Mouse (Mus musculus) CD4-positive helper T cell, adult 2 months (primary cell): ENCODE results near the gene Cs.
A peak's percentile ranks its signal among the peaks of the same experiment; 100 is the strongest.
"Not testable (repeated sequence)": the region's sequence is repeated elsewhere in the genome, so short reads cannot be mapped to it uniquely, and the experiment has no call there.

Source experiments
- DNase-seq: peaks from one replicate; pipeline ENCODE4 v3.0.0-alpha.2; 2012; ENCODE audit warnings: low read depth, missing footprints, low spot score

Gene Cs

GRCm38 (mm10) chr10:128332358-128333249 is 4.9 kb upstream of the Cs start:
- DNase-seq, result not testable (repeated sequence)

DNA sequence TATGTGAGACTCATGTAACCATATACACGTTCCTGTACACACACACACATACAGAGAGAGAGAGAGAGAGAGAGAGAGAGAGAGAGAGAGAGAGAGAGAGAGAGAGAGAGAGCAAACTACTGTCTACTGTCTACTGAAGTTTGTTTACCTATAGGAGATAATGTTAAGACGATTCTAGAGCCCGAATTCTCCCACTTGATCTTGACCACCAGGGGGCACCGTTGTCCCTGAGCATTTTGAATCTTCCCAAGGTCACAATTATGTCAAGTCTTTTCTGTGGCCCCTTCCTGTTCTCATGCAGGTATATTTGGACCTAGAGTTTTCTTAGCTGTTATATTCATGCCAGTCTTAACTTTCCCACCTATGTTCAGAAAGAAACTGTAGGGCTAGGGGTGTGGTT is 2.0 kb upstream of the Cs start:
- peak; percentile 85 for DNase-seq

DNA sequence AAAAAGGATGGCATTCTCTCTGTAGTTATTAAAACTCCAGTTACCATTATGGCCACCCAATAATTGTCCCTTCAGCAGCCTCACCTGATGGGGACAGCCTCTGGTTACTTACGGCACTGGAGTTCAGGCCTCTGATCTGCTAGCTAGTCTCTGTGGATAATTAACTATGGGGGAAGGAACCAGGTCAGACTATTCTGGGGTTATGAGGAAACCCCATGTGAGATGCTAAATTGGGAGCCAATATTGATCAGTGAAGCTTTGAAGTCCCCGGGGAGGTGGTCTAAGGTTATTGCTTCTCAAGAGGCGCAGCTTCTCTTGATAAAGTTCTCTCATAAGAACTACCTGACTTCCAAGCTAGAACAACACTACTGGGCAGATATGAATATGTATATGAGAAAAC is 1.3 kb upstream of the Cs start:
- DNase-seq, result no peak

DNA sequence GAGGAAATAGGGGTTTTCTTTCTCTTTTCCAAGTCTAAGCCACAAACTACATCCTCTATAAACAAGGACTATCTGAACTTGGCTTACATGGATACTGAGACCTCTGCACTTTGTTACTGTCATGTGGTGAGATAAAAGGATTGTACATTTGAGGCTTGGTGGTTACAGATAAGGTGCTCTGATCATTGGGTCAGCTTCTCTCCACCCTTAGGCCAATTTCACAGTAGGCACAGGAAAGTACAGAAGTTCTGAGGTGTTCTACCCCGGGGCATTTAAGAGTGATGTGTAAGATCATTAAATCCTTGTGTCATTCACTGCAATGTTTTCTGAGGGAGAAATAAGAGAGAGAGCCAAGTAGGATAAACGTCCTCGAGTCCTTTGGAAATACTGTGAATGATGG is 937 bp upstream of the Cs start:
- DNase-seq, result no peak

- peak; percentile 23 for DNase-seq
Observed at GRCm38 (mm10) chr10:128338415-128338814, 881 bp downstream of the Cs start.

DNA sequence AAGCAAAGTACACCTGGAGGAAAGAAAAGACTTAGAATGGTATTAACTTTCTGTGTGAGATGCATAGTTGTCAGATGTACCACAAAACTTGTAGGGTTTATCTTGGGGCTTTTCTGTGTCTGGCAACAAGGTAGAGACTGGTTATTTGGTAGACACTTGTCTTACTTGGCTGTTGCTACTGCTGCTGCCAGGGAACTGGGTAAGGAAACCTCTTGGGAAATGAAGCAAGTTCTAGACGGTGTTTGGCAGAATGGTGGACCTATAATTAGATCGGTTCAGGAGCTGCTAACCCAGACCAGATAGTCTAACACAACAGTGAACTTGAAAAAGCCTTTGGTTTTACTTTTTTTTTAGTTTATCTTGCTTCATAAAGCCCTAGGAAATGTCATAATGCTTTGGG is 1.4 kb downstream of the Cs start:
- DNase-seq, result no peak

GRCm38 (mm10) chr10:128340257-128340656 is 2.7 kb downstream of the Cs start:
- DNase-seq, result peak; percentile 40

DNA sequence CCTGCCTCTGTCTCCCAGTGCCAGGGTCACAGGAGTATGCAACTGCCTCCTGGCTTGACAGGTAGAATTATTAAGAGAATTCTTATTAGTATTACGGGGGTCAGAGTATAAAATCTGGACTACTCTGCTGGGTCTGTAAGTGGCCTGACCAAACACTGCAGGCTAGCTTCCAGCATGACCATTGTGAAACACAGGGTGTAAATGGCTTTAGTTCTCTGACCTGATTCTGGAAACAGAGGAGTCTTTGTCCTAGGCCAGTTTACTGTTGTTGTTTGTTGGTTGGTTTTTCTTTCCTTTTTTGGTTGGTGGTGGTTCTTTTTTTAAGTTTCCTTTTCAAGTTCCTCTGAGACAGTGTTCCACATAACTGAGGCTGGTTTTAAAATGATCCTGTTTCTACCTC is 5.9 kb downstream of the Cs start:
- no peak for DNase-seq

- DNase-seq, result peak; percentile 92
Observed at GRCm38 (mm10) chr10:128344568-128345275, 7.2 kb downstream of the Cs start.

- no peak for DNase-seq
Observed at GRCm38 (mm10) chr10:128347541-128347940, 10.0 kb downstream of the Cs start.

- DNase-seq, result peak; percentile 64
Observed at GRCm38 (mm10) chr10:128358796-128359195, 21.3 kb downstream of the Cs start.

DNA sequence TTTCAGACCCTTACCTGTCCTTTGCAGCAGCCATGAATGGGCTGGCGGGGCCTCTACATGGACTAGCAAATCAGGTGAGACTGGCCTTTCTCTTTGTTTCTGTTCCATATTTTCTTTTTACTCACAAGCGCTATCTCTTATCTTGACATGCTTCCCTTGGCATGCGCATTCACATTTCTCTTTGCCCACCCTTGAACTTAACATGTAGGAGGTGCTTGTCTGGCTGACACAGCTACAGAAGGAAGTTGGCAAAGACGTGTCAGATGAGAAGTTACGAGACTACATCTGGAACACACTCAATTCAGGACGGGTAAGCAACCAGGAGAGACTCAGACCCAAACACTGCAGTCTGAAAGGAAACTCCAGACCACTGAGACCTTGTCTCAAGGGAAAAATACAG is 21.7 kb downstream of the Cs start:
- no peak for DNase-seq

- DNase-seq, result no peak
Observed at GRCm38 (mm10) chr10:128361836-128362235, 24.3 kb downstream of the Cs start.

GRCm38 (mm10) chr10:128362568-128362967 is 25.0 kb downstream of the Cs start:
- no peak for DNase-seq

- DNase-seq, result peak; percentile 47
Observed at GRCm38 (mm10) chr10:128367899-128368401, 30.4 kb downstream of the Cs start.

DNA sequence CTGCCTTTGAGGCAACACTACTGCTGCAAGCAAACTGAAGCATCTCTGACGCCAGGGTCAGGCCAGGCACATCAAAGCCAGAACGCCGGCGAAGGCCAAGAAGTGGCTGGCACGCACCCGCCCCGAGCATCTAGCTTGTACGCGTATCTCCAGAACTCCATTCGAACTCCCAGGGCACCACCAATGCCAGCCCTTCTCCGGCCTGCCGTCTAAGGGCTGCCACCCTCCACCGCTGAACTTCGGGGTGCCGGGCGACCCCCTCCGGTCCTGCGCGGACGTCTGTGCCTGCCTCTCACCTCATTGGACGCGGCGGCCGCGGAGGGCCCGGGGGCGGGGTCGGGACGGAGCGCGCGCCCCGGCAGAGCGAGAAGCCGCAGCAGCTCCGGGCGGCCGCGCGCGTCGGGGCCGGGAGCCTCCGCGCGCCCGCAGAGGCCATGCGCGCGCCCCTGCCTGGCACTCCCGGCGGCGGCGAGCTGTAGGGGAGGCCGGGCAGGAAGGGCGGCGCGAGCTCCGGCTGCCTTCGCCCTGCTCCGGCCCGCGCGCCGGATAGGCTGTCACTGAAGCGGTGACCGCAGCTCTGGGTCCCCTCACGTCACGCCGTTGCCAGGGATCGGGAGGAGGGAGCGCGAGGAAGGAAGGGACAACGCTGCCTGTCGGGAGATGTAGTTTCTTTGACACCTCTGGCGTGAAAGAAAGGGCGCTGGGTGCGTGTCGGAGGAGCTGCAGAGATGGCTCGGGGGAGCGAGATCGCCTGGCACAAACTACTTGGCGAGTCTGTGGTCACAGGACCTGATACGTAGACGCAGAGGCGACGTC is 31.1 kb downstream of the Cs start, which contains the start of gene Coq10a:
Gene Coq10a, minus strand, starts transcription at position 596 of the 816 bp plus-strand sequence.
- peak; percentile 96 for DNase-seq

DNA sequence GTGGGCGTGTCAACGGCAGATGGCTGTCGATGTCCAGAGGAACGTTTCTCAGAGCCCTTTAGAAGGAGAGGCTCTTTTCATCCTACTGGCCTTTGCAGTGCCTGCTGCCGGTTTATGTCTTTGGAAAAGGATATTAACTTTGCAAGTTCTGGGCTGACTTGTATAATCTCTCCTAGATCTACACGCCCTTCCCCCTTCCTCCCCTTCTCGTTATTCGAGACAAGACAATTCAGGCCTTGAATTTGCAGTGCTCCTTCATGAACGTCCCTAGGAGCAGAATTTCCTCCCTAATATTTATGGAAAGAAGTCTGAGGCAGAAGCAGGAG is 31.6 kb downstream of the Cs start:
- no peak for DNase-seq

DNA sequence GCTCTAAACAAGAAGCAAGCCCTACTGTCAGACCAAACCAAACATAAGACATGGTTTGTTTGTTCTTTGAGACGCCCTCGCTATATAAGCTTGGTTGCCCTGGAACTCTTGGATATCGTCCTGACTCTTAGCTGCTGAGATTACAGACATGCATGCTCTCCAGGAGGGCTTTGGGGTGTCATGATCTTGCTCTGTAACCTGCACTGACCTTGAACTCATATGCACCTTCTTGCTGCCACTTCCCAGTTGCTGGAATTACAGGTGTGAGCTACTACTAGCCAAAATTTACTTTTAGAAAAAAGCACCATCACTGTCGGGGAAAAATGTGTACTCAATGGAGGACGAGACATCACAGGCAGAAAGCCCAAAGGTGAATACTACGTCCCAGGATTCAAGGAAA is 32.1 kb downstream of the Cs start:
- no peak for DNase-seq

DNA sequence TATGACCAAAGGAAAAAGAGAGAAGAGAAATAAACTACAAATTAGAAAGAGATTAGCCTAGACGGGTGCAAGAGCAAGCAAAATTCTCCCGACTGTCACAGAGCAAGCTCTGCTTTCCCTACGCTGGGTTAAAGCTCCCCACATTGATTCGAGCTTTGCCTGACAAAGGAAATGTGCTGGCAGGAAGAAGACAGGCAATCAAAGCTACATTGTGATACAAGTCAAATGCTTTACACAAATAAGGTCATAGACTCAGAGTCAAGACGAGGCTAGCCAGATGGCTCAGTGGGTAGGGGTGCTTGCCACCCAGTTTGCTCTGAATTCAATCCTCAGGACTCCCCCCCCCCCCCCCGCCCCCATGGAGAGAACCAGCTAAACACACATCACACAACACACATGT is 32.5 kb downstream of the Cs start:
- no peak for DNase-seq

DNA sequence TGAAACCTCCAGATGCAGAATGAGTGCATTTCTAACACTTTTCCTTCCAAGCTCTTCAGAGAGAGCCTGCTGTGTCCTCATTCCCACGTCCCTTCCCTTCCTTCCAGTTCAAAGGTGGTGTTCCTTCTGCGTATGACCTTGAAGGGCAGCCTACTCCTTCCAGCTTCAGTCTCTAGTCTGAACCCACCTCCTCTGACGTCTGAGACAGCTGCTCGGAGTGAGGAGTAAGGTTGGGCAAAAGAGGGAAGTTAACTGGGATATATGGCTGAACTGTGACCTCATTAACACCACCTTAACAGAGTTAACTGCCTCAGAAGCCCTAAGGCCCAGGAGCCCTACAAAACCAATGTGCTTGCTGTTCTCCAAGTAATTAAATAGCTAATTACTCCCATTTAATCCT is 33.1 kb downstream of the Cs start:
- DNase-seq, result no peak

GRCm38 (mm10) chr10:128372142-128372541 is 34.6 kb downstream of the Cs start:
- DNase-seq, result no peak
